Mouse (Mus musculus): Measurements from ENCODE around the gene Mgat3.

GRCm38 (mm10) chr15:80233733-80234509 lies 60.4 kb downstream of the Mgat3 start, which contains the start of gene Mief1:
- TF ChIP-seq POLR2A (IDR thresholded peaks at IDR 0.05; ENCODE audit: extremely low read depth, insufficient read depth, low read length) (peak; percentile 94), CTCF (IDR thresholded peaks at IDR 0.05; ENCODE audit: extremely low read depth, insufficient read depth, low read length) (no peak)

All from cortical plate, adult 2 months (tissue).